Mouse (Mus musculus): ENCODE measurements around the gene Glrx5. TPM values are rescaled to one million over a fixed set of nuclear protein-coding genes. Genes with fewer than 3 reads are reported as not detected.

The Glrx5 gene
- polyA plus RNA-seq, 1 experiment: 69.7 TPM

DNA sequence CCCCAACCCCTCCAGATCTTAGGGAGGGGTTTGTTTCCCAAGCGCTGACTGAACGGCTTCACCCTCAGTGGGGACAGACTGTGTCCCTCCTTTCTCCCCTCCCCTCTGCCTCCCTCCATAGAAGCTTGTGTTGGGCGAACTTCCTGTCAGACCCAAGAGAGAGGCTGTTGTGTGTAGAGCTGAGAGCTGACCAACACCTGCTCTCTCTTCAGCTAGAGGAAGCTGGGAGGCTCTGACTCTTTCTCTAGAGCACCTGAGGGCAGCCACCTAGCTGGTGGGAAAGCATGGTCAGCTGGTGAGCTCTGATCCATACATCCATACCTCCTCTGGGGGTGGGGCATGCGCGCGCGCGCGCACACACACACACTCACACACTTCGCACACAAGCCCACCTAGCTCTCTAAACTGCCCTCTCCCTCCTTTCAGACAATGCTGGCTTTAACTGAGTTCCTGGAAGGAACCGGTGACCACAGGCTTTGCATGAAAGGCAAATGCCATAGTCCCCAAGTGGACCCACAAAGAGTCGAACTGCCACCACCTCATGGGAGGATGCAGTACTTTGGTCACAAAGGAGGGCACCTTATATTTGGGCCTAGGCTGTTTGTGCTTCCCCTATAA is 37.1 kb upstream of the Glrx5 start:
- H3K4me1 ChIP-seq (ENCODE audit: control insufficient read depth, insufficient read depth, low read length): no peaks in the 10 kb centered on the region
- no peak overlapping the region for H3K4me3 ChIP-seq (ENCODE audit: insufficient read depth, low read length)
- TF ChIP-seq CTCF (IDR thresholded peaks at IDR 0.05; ENCODE audit: extremely low read depth, insufficient read depth, low read length) (no peak), POLR2A (IDR thresholded peaks at IDR 0.05; ENCODE audit: extremely low read depth, insufficient read depth, low read length) (no peak)
- no peak overlapping the region for H3K27ac ChIP-seq (ENCODE audit: insufficient read depth, low read length)

DNA sequence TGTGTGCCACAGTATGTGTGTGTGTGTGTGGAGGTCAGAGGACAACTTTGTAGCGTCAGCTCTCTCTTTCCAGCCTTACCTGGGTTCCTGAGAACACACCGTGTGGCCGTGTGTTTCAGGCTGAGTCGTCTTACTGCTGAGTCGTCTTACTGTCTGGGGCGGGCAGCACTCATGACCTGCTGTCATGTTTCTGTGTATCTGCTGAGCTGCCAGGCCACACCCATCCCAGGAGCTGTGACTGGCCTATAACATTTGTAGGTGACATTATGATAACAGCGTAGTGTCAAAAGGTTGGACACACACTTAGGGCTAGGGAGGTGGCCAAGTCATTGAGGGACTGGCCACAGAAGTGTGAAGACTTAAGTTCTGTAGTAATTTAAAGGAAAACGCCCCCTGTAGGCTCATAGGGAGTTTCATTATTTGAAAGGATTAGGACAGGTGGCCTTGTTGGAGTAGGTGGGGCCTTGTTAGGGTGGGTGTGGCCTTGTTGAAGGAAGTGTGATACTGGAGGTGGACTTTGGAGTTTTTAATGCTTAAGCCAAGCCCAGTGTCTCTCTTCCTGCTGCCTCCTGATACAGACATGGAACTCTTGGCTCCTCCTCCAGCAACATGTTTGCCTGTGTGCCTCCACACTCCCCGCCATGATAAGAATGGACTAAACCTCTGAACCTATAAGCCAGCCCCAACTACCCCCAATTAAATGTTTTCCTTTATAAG is 36.3 kb upstream of the Glrx5 start:
- TF ChIP-seq POLR2A (IDR thresholded peaks at IDR 0.05; ENCODE audit: extremely low read depth, insufficient read depth, low read length) (no peak), CTCF (IDR thresholded peaks at IDR 0.05; ENCODE audit: extremely low read depth, insufficient read depth, low read length) (no peak)
- H3K4me1 ChIP-seq (ENCODE audit: control insufficient read depth, insufficient read depth, low read length): no peaks in the 10 kb centered on the region
- no peak overlapping the region for H3K27ac ChIP-seq (ENCODE audit: insufficient read depth, low read length)
- H3K4me3 ChIP-seq (ENCODE audit: insufficient read depth, low read length): no peak overlapping the region

DNA sequence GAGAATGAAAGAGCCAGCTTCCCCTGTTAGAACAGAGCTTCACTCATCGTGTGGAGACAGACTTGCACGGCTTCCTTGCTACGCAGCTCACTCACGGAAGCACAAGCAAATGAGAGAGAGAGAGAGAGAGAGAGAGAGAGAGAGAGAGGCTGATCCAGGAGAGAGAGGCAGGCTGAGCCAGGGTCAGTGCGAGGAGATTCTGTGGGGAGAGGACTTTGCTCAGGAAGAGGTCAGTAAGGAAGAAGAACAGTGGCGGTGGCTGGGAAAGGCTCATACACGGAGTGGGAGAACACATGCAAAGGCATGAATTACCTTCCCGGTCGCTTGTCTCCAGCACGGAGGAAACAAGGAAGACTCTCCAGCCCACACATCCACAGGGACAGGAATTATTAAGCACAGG is 35.3 kb upstream of the Glrx5 start:
- Histone ChIP-seq H3K4me3 (ENCODE audit: insufficient read depth, low read length) (no peak overlapping the region), H3K4me1 (ENCODE audit: control insufficient read depth, insufficient read depth, low read length) (no peaks in the 10 kb centered on the region), H3K27ac (ENCODE audit: insufficient read depth, low read length) (no peak overlapping the region)
- TF ChIP-seq POLR2A (IDR thresholded peaks at IDR 0.05; ENCODE audit: extremely low read depth, insufficient read depth, low read length) (no peak), CTCF (IDR thresholded peaks at IDR 0.05; ENCODE audit: extremely low read depth, insufficient read depth, low read length) (no peak)

DNA sequence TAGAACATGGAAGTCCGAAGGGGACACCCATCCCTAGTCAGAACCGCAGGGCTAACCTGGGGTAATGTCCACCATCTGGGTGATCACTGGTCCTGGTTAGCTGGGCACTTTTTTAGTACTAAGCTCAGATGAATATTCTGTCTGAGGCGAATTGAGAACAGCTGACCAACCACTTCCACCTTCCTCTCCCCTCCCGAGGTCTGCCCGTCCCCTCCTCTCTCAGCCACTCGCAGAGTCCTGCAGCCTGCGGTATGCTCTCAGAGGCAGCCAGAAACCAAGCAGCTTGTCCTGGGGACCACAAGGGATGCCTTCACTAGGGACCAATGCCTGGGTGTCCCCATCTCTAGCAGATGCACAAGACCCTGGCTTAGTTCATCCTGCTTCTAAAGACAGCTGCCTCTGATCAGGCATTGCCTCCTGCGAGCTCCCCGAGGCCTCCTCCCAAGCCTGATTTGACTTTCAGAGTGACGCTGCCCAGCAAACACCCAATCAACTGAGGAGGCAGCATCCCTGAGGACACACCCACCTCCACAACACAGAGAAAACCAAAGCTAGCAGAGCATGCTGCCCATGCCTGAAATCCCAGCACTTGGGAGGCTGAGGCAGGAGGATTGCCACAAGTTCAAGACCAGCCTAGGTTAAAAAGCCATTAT is 34.7 kb upstream of the Glrx5 start:
- Histone ChIP-seq H3K4me1 (ENCODE audit: control insufficient read depth, insufficient read depth, low read length) (no peaks in the 10 kb centered on the region), H3K27ac (ENCODE audit: insufficient read depth, low read length) (no peak overlapping the region), H3K4me3 (ENCODE audit: insufficient read depth, low read length) (no peak overlapping the region)
- TF ChIP-seq POLR2A (IDR thresholded peaks at IDR 0.05; ENCODE audit: extremely low read depth, insufficient read depth, low read length) (no peak), CTCF (IDR thresholded peaks at IDR 0.05; ENCODE audit: extremely low read depth, insufficient read depth, low read length) (no peak)

DNA sequence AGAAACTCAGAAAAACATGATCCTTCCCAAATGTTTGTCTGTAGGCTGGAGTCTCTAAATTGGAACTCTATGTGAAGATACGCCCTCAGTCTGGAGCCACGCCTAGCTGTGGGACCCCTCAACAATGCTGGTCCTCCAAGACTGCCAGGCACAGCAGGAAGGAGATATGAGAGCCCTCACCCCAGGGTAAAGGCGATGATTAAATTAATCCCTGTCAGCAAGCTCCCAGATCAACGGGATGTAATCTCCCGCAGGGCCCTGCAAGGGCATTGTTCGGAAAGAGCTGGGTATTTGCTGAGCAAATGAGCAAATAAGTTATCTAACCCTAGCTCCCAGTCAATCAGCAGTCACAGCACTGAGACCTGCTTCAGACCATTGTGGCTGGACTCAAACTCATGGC is 33.9 kb upstream of the Glrx5 start:
- Histone ChIP-seq H3K27ac (ENCODE audit: insufficient read depth, low read length) (no peak overlapping the region), H3K4me3 (ENCODE audit: insufficient read depth, low read length) (no peak overlapping the region), H3K4me1 (ENCODE audit: control insufficient read depth, insufficient read depth, low read length) (no peaks in the 10 kb centered on the region)
- TF ChIP-seq CTCF (IDR thresholded peaks at IDR 0.05; ENCODE audit: extremely low read depth, insufficient read depth, low read length): no peak
- no peak for TF ChIP-seq POLR2A (IDR thresholded peaks at IDR 0.05; ENCODE audit: extremely low read depth, insufficient read depth, low read length)

DNA sequence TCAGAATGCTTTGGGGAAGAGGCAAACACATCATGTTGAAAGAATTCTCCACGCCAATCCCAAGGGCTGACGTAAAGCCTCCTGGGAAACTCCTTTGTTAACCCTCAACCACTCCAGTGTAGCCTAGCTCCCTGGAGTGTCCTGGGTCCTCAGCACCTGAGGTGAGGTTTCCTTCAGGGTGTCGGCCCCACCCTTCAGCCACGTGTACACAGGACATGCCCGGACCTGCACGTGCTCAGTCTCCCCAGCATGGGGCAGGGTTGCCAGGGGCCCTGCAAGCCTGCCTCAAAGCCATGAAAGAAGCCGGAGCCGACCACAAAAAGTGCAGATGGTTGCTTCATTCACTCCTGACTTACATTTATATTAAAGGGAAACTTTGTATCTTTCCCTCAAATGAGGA is 33.3 kb upstream of the Glrx5 start:
- Histone ChIP-seq H3K27ac (ENCODE audit: insufficient read depth, low read length) (no peak overlapping the region), H3K4me1 (ENCODE audit: control insufficient read depth, insufficient read depth, low read length) (no peaks in the 10 kb centered on the region), H3K4me3 (ENCODE audit: insufficient read depth, low read length) (no peak overlapping the region)
- TF ChIP-seq POLR2A (IDR thresholded peaks at IDR 0.05; ENCODE audit: extremely low read depth, insufficient read depth, low read length): no peak
- no peak for TF ChIP-seq CTCF (IDR thresholded peaks at IDR 0.05; ENCODE audit: extremely low read depth, insufficient read depth, low read length)

DNA sequence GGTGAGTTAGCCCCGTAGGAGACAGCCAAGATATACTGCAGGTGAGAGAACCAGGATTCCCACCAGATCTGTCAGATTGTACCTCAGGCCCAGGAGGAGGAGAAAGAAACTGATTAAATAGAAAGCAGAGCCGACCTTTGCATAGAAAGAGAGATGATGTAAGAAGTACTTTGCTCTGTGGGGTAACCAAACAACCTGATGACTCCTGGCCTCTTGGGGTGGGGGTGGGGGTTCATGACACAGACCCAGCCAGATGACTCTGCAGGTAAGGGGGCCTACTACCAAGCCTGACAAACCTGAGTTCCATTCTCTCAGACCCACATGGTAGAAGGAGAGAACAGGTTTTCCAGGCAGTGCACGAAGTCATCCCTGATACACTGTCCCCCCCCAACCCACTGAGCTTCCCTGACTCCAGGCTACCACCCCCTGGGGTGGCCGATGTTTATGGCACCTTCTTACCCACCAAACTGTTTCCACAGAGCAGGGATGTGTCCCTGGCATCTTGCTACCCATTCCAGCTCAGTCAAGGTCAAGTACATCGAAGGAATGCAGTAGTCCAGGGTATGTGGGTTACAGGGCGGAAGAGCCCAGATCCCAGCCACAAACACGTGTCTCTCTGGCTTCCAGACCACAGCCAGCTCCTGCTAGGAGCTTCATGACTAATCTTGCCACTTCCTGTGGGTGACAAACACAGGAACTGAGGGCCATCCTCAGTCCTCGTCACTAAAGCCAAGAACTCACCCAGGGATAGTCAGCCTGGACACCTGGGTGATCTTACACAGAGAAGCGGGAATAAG is 31.8 kb upstream of the Glrx5 start:
- H3K27ac ChIP-seq (ENCODE audit: insufficient read depth, low read length): no peak overlapping the region

DNA sequence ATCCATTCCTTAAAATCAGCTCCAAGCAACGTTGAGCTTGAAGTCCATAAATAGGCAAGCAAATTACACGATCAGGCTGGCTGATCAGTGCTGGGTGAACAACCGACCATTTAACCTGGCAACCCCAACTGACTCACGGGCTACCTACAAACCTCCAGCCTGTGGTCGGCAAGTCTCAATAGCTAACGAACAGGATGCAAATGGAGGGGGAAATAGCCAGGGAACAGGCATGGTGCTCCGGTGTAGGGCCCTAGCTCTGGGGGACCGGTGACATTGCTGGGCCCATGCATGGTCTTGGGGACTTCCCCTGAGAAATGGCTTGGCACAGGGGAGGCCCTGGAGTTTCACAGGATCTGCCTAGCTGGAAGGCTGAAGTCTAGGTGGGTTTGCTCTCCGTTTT is 31.2 kb upstream of the Glrx5 start:
- H3K4me1 ChIP-seq (ENCODE audit: control insufficient read depth, insufficient read depth, low read length): peaks cover 2% of the 10 kb centered on the region
- no peak overlapping the region for H3K27ac ChIP-seq (ENCODE audit: insufficient read depth, low read length)
- no peak for TF ChIP-seq CTCF (IDR thresholded peaks at IDR 0.05; ENCODE audit: extremely low read depth, insufficient read depth, low read length)
- TF ChIP-seq POLR2A (IDR thresholded peaks at IDR 0.05; ENCODE audit: extremely low read depth, insufficient read depth, low read length): no peak
- H3K4me3 ChIP-seq (ENCODE audit: insufficient read depth, low read length): no peak overlapping the region

More for the DNA sequence above, 31.8 kb upstream of the Glrx5 start:
- no peak overlapping the region for H3K4me3 ChIP-seq (ENCODE audit: insufficient read depth, low read length)
- TF ChIP-seq POLR2A (IDR thresholded peaks at IDR 0.05; ENCODE audit: extremely low read depth, insufficient read depth, low read length) (no peak), CTCF (IDR thresholded peaks at IDR 0.05; ENCODE audit: extremely low read depth, insufficient read depth, low read length) (no peak)
- H3K4me1 ChIP-seq (ENCODE audit: control insufficient read depth, insufficient read depth, low read length): peaks cover 2% of the 10 kb centered on the region

DNA sequence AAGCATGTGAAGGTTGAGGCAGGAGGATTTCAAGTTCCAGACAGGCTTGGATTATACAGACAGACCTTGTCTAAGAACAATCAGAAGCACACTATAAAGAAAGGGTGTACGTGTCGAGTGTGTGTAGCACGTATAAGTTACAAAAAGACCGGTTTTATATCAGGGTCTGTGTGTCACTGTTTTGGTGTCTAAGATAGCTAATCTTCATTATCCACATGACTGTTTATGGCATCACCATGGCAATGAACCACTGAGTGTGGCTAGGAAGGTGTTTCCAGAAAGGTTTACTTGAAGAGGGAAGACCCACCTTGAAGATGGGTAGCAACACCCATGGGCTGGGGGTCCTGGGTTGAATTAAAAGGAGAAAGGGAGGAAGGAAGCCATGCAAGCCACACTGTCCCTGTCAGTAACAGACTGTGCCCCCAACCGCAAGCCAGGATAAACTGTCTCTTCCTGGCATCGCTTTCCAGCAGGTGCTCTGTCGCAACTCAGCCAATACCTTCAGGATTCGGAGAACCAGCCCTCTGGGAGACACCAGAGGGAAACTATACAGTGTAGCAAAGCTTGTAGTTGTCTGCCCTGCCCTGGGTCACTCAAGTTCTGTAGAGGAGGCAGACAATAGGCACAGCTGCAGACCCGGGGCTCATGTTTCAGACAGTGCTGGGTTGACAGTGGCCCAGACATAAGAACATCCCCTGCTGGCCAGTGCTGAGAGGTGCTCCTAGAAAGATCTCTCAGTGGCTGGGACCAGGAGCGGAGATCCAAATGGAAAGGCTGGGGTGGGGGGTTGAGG is 30.0 kb upstream of the Glrx5 start:
- no peak overlapping the region for H3K4me3 ChIP-seq (ENCODE audit: insufficient read depth, low read length)
- TF ChIP-seq CTCF (IDR thresholded peaks at IDR 0.05; ENCODE audit: extremely low read depth, insufficient read depth, low read length) (no peak), POLR2A (IDR thresholded peaks at IDR 0.05; ENCODE audit: extremely low read depth, insufficient read depth, low read length) (no peak)

More for the DNA sequence above, 30.0 kb upstream of the Glrx5 start:
- Histone ChIP-seq H3K4me1 (ENCODE audit: control insufficient read depth, insufficient read depth, low read length) (peaks cover 2% of the 10 kb centered on the region), H3K27ac (ENCODE audit: insufficient read depth, low read length) (no peak overlapping the region)
